ENCODE assay signal across 31 mouse cellular contexts in genomic region chr5:22295161-22295560, GRCm38 (mm10). TPM values are rescaled to one million over a fixed set of nuclear protein-coding genes. Genes with fewer than 3 reads are reported as not detected.
"Had no signal": no experiment of that assay in that cellular context is flagged by ENCODE, and none has a peak within 500 bp of the region (broad histone marks: within the 10 kb centered on the region; RNA-seq: fewer than 3 reads in every experiment).

No protein-coding gene starts in this region.

- H3K4me1 ChIP-seq: limb, embryonic 10.5 days; limb, embryonic 12.5 days; limb, embryonic 13.5 days; limb, embryonic 15.5 days; liver, embryonic 12.5 days; liver, embryonic 13.5 days; liver, embryonic 15.5 days; lung, embryonic 15.5 days; midbrain, embryonic 12.5 days had no signal

- H3K4me2 ChIP-seq: limb, embryonic 12.5 days; limb, embryonic 13.5 days; limb, embryonic 15.5 days; liver, embryonic 11.5 days; liver, embryonic 12.5 days; liver, embryonic 13.5 days; liver, embryonic 15.5 days; lung, embryonic 14.5 days; lung, embryonic 15.5 days; midbrain, embryonic 11.5 days; midbrain, embryonic 12.5 days; midbrain, embryonic 13.5 days had no signal

- H3K9me3 ChIP-seq: limb, embryonic 10.5 days; limb, embryonic 12.5 days; limb, embryonic 13.5 days; limb, embryonic 15.5 days; liver, embryonic 12.5 days; liver, embryonic 13.5 days; liver, embryonic 15.5 days; lung, embryonic 15.5 days; midbrain, embryonic 12.5 days; midbrain, embryonic 13.5 days had no signal

- H3K9ac ChIP-seq: limb, embryonic 12.5 days; limb, embryonic 13.5 days; limb, embryonic 15.5 days; liver, embryonic 12.5 days; liver, embryonic 13.5 days; liver, embryonic 14.5 days; liver, embryonic 15.5 days; liver, postnatal 0 days; lung, embryonic 14.5 days; lung, embryonic 15.5 days; midbrain, embryonic 12.5 days; midbrain, embryonic 13.5 days had no signal

- H3K4me3 ChIP-seq: left cerebral cortex, adult 2 months; limb, embryonic 10.5 days; limb, embryonic 12.5 days; limb, embryonic 13.5 days; limb, embryonic 15.5 days; liver, embryonic 12.5 days; liver, embryonic 13.5 days; liver, embryonic 15.5 days; lung, embryonic 15.5 days; megakaryocyte, embryonic 14.5 days; midbrain, embryonic 12.5 days; midbrain, embryonic 13.5 days; myocyte had no signal

- DNase-seq: layer of hippocampus, postnatal 36 days; left cerebral cortex, postnatal 4 days; liver; liver, embryonic 13.5 days; liver, postnatal 0 days; lung, adult 18-20 months; lung, adult 2 months; lung, embryonic 14.5 days; lung, postnatal 10 days; lung, postnatal 14 days; lung, postnatal 36 days; lung, postnatal 4 days; midbrain, embryonic 14.5 days had no signal

- H3K36me3 ChIP-seq: limb, embryonic 10.5 days; limb, embryonic 12.5 days; limb, embryonic 13.5 days; limb, embryonic 15.5 days; liver, embryonic 12.5 days; liver, embryonic 13.5 days; liver, embryonic 15.5 days; lung, embryonic 15.5 days; midbrain, embryonic 12.5 days; midbrain, embryonic 13.5 days had no signal

- H3K27ac ChIP-seq: left cerebral cortex, adult 2 months; limb, embryonic 10.5 days; limb, embryonic 12.5 days; limb, embryonic 13.5 days; limb, embryonic 15.5 days; liver, embryonic 12.5 days; liver, embryonic 13.5 days; liver, embryonic 14.5 days; liver, embryonic 15.5 days; lung, embryonic 15.5 days; macrophage; midbrain, embryonic 12.5 days; midbrain, embryonic 13.5 days had no signal

- H3K27me3 ChIP-seq: limb, embryonic 12.5 days; limb, embryonic 13.5 days; limb, embryonic 15.5 days; liver, embryonic 12.5 days; liver, embryonic 13.5 days; liver, embryonic 15.5 days; lung, embryonic 15.5 days; megakaryocyte, embryonic 14.5 days; midbrain, embryonic 12.5 days; midbrain, embryonic 13.5 days had no signal

- ATAC-seq: liver, embryonic 12.5 days; liver, postnatal 0 days; lung, postnatal 0 days; midbrain, embryonic 13.5 days; midbrain, embryonic 16.5 days had no signal

RNA-seq across cellular contexts. Expression of gene Reln, which starts 49.3 kb away (rescaled TPM):
- polyA plus RNA-seq: macrophage had no signal
